ENCODE assay signal across 7 mouse cellular contexts in the genomic region with DNA sequence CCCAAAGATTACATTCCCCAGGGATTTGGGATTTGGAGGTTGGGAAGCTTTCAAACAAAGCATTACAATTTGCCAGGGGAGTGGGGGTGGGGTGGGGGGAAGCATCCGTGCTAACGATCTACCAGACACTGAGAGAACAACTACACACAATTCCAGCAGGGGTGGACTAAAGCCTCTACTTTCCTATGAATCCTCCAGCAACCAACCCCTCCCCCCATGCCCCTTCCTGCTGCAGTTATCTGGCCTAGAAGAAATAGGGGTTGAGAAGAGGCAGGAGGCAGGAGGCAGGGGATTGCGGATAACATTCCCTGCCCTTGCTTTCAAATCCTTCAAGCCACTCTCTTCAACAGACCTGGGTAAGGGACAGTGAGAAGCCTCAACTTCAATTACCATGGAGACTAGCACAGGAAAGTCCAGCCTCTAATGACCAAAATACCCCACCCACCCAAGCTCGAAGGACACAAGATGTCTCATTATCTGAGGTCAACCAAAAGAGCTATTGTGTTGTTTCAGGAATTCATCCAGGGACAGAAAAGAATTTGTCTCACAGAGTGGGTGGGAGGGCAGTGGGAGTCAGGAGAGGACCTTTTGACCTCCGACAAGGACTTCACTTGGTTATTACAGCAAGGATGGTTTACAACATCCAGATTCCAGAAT. TPM values are rescaled to one million over a fixed set of nuclear protein-coding genes. Genes with fewer than 3 reads are reported as not detected.
A peak's percentile ranks its signal among the peaks of the same experiment; 100 is the strongest.
DNase-seq lines count a peak whose midpoint lies in the region; ATAC-seq lines count a peak whose summit lies in the region.

No protein-coding gene starts in this region.

- peak; percentile 57; the same call in 1 of the 2 replicates for ATAC-seq in midbrain, embryonic 11.5 days (ENCODE audit: low FRiP score)
- no peak for ATAC-seq in midbrain, embryonic 15.5 days (replicated peaks)

- no peak overlapping the region for H3K4me2 ChIP-seq in midbrain, embryonic 11.5 days
- H3K4me2 ChIP-seq in midbrain, embryonic 15.5 days = no peak overlapping the region

- H3K4me1 ChIP-seq in midbrain, embryonic 11.5 days (ENCODE audit: control insufficient read depth, insufficient read depth, low read length) = peaks cover 3% of the 10 kb centered on the region; the same call in 1 of the 2 replicates
- H3K4me1 ChIP-seq in midbrain, embryonic 15.5 days = no peaks in the 10 kb centered on the region

- no peak overlapping the region for H3K4me3 ChIP-seq in midbrain, embryonic 11.5 days (ENCODE audit: low read depth, low read length)
- H3K4me3 ChIP-seq in midbrain, embryonic 15.5 days = no peak overlapping the region

- DNase-seq in midbrain, embryonic 11.5 days (ENCODE audit: low spot score, missing footprints) = peak; percentile 88
- DNase-seq in gastrocnemius, postnatal 14 days = peak; percentile 22
- peak; percentile 62 to 70 for DNase-seq in kidney, postnatal 4 days
- peak; percentile 53 for DNase-seq in yolk sac, embryonic 10.5 days (ENCODE audit: low spot score)
- no peak for DNase-seq in T-cell, adult 2 months (ENCODE audit: low spot score)
- DNase-seq in ovary, postnatal 10 days (ENCODE audit: low spot score) = no peak

- no peak overlapping the region for H3K9ac ChIP-seq in midbrain, embryonic 11.5 days (ENCODE audit: low read length)
- no peak overlapping the region for H3K9ac ChIP-seq in midbrain, embryonic 15.5 days

- no peak overlapping the region for H3K27ac ChIP-seq in midbrain, embryonic 11.5 days (ENCODE audit: low read depth, low read length)
- H3K27ac ChIP-seq in midbrain, embryonic 15.5 days = no peak overlapping the region

- H3K27me3 ChIP-seq in midbrain, embryonic 11.5 days (ENCODE audit: control insufficient read depth, insufficient read depth, low read length) = no peaks in the 10 kb centered on the region
- no peaks in the 10 kb centered on the region for H3K27me3 ChIP-seq in midbrain, embryonic 15.5 days (replicated peaks)

- 14% methylated on average over 5 of the region's 5 CpGs for WGBS in midbrain, embryonic 11.5 days
- WGBS in midbrain, embryonic 15.5 days = 15% methylated on average over 5 of the region's 5 CpGs

- intact Hi-C loops in gastrocnemius, postnatal 14 days (cut with DNase I; ENCODE audit: low total_unique reads) = no loop called here

- H3K36me3 ChIP-seq in midbrain, embryonic 11.5 days (ENCODE audit: control insufficient read depth, insufficient read depth, low read length) = no peaks in the 10 kb centered on the region
- H3K36me3 ChIP-seq in midbrain, embryonic 15.5 days (replicated peaks) = no peaks in the 10 kb centered on the region

- H3K9me3 ChIP-seq in midbrain, embryonic 11.5 days (ENCODE audit: control insufficient read depth, low read length) = no peaks in the 10 kb centered on the region
- H3K9me3 ChIP-seq in midbrain, embryonic 15.5 days = no peaks in the 10 kb centered on the region

RNA-seq across cellular contexts. Expression of gene Col1a2, which starts 48.5 kb away (rescaled TPM):
- polyA plus RNA-seq in midbrain, embryonic 11.5 days (2014; fragmentation: Nextera tagmentation; extraction: Ambion mirVana) = 142 and 144 TPM in 2 replicates
- polyA plus RNA-seq in midbrain, embryonic 15.5 days (2015; fragmentation: Nextera tagmentation; extraction: Ambion mirVana) = 89.0 and 101 TPM in 2 replicates
- total RNA-seq in gastrocnemius, postnatal 14 days (2021) = 1,000 to 10,000 TPM; 2,080 to 2,296 TPM

Comparison
In these comparisons a context has a peak if more than half of its experiments do, and no peak if none do; other contexts are left out.
1. DNase-seq: peak in midbrain, embryonic 11.5 days (single experiment), gastrocnemius, postnatal 14 days (single experiment), kidney, postnatal 4 days (2 of 2) and yolk sac, embryonic 10.5 days (single experiment); none in T-cell, adult 2 months (single experiment) and ovary, postnatal 10 days (single experiment).